Mouse (Mus musculus) lung, embryonic 14.5 days (tissue): ENCODE data around the gene Ubald1. TPM values are rescaled to one million over a fixed set of nuclear protein-coding genes. Genes with fewer than 3 reads are reported as not detected.

Experiments used
- ATAC-seq: fragments of 200-750 bp; cut with Nextera tagmentation; 2 replicates; pipeline ENCODE4 v1.8.0; 2017; ENCODE audit warnings: mild to moderate bottlenecking, moderate TSS enrichment, moderate library complexity; ENCODE audit not compliant: insufficient read depth
- DNase-seq: peaks from one replicate; pipeline ENCODE4 v3.0.0-alpha.2; 2015
- H3K27ac ChIP-seq: fragments of 300-500 bp; sonication (generic); 2 replicates; pipeline ENCODE4 v1.5.1; 2014; ENCODE audit warnings: low read depth, mild to moderate bottlenecking, moderate library complexity
- H3K27me3 ChIP-seq: fragments of 300-500 bp; sonication (generic); 2 replicates; pipeline ENCODE4 v1.6.1; 2014; ENCODE audit warnings: low read length, control low read depth; ENCODE audit not compliant: insufficient read depth
- H3K36me3 ChIP-seq: fragments of 300-500 bp; sonication (generic); 2 replicates; pipeline ENCODE4 v1.6.1; 2014; ENCODE audit warnings: control low read depth; ENCODE audit not compliant: insufficient read depth
- H3K4me1 ChIP-seq: fragments of 300-500 bp; sonication (generic); 2 replicates; pipeline ENCODE4 v1.6.1; 2014; ENCODE audit warnings: antibody characterized with exemption, control low read depth; ENCODE audit not compliant: insufficient read depth
- H3K4me2 ChIP-seq: fragments of 300-500 bp; sonication (generic); 2 replicates; pipeline ENCODE4 v1.6.1; 2014; ENCODE audit warnings: mild to moderate bottlenecking
- H3K4me3 ChIP-seq: fragments of 300-500 bp; sonication (generic); 2 replicates; pipeline ENCODE4 v1.5.1; 2014; ENCODE audit warnings: low read depth, low read length
- H3K9ac ChIP-seq: fragments of 300-500 bp; sonication (generic); 2 replicates; pipeline ENCODE4 v1.6.1; 2014
- H3K9me3 ChIP-seq: fragments of 300-500 bp; sonication (generic); 2 replicates; pipeline ENCODE4 v1.6.1; 2016; ENCODE audit warnings: low read depth, low read length, control low read depth
- CTCF ChIP-seq: IDR thresholded peaks from 2 replicates; pipeline ENCODE4 v1.5.1; 2016; ENCODE audit warnings: antibody characterized with exemption, low read depth
- WGBS: fragments of 180-500 bp; shearing (Covaris S2); extraction: QIAGEN DNeasy Blood & Tissue Kit; methylation state at CpG from one replicate; pipeline ENCODE4 v1.1.7; 2014; 5-methylcytosine and 5-hydroxymethylcytosine counted together
- polyA plus RNA-seq: library from polyadenylated mRNA; unstranded; fragments of >200 nt; fragmentation: Nextera tagmentation; extraction: Ambion mirVana; gene quantifications from 2 replicates; pipeline ENCODE4 v1.2.1, GENCODE M21; 2014

Ubald1 gene
- polyA plus RNA-seq, 1 experiment from 2014 or later = 39.3 TPM

DNA sequence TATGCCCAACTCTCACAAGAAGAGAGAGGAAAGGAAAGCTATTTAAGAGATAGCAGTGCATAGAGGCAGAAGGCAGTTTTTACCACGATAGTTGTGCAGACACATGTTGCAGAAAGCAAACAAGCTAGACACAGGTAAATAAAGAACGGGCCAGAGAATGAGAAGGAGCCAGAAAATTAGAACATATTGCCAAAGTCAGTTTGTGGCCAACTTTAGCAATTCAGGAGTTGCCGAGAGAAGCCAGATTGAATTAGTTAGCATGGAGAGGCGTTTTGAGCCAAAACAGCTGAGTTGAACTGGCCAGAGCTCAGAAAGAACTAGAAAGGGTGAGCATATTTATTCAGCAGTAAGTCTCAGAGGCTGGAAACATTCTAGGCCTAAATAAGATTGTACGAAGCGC, 12.1 kb upstream of the Ubald1 start:
- ATAC-seq = no peak
- WGBS = 85% methylated on average over 6 of the region's 6 CpGs
- H3K9me3 ChIP-seq = no peaks in the 10 kb centered on the region
- 0 out of 2 replicates have a peak, but pooled peaks cover 20% of the 10 kb centered on the region for H3K36me3 ChIP-seq
- H3K27ac ChIP-seq = no peak overlapping the region
- no peak overlapping the region for H3K4me3 ChIP-seq
- H3K9ac ChIP-seq = no peak overlapping the region
- no peaks in the 10 kb centered on the region for H3K27me3 ChIP-seq
- TF ChIP-seq CTCF = no peak
- peaks cover 14% of the 10 kb centered on the region; the same call in 1 of the 2 replicates for H3K4me1 ChIP-seq
- H3K4me2 ChIP-seq = no peak overlapping the region
- DNase-seq = no peak

DNA sequence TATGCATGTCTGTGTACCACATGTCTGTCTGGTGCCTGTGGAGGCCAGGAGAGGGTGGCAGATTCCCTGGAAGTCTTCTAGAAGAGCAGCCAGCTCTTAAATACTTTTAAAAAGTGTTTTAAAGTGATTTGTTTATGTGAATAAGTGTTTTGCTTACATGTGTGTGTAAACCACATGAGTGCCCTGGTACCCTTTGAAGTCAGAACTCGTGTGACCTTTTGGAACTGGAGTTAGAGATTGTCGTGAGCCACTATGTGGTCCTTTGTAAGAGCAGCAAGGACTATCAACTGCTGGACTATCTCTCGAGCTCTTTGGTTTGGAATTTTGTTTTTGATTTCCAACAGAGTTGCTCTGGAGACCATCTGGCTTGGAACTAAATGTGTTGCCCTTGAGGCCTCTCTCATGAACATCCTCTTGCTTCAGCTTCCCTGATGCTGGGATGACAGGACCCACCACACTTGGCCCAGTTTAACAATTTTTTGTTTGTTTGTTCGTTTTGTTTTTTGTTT, 10.1 kb upstream of the Ubald1 start:
- no peak overlapping the region for H3K4me2 ChIP-seq
- no peak for TF ChIP-seq CTCF
- peaks cover 17% of the 10 kb centered on the region; the same call in 1 of the 2 replicates for H3K4me1 ChIP-seq
- no peaks in the 10 kb centered on the region for H3K27me3 ChIP-seq
- no peak for ATAC-seq
- DNase-seq = no peak
- no peak overlapping the region for H3K9ac ChIP-seq
- H3K36me3 ChIP-seq = 0 out of 2 replicates have a peak, but pooled peaks cover 20% of the 10 kb centered on the region
- H3K4me3 ChIP-seq = no peak overlapping the region
- WGBS = 41% methylated on average over 4 of the region's 4 CpGs
- no peaks in the 10 kb centered on the region for H3K9me3 ChIP-seq
- peak overlapping the region; percentile 36 for H3K27ac ChIP-seq

DNA sequence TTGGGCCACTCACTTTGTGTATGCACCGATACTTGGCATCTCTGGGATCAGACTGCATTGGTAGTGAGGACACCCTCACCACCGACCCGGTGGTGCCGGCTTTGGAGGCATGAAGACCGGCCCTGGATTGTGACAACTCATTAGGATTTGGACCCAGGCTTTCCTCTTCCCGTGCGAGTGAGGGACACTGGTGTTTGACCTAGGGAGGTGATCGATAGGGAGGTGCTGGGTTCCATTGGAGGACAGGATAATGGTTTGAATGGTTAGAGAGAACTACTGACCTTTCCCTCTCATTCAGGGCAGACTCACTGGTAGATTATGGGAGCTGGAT, 6.5 kb upstream of the Ubald1 start:
- no peaks in the 10 kb centered on the region for H3K27me3 ChIP-seq
- WGBS = under 1% methylated on average over 8 of the region's 8 CpGs
- H3K9ac ChIP-seq = peak overlapping the region; percentile 88
- no peaks in the 10 kb centered on the region for H3K9me3 ChIP-seq
- peaks cover 18% of the 10 kb centered on the region for H3K4me1 ChIP-seq
- peak overlapping the region; percentile 86 for H3K4me3 ChIP-seq
- H3K36me3 ChIP-seq = 0 out of 2 replicates have a peak, but pooled peaks cover 7% of the 10 kb centered on the region
- peak overlapping the region; percentile 94 for H3K4me2 ChIP-seq
- H3K27ac ChIP-seq = peak overlapping the region; percentile 89
- DNase-seq (peak; percentile 44), ATAC-seq (no peak)
- no peak for TF ChIP-seq CTCF

DNA sequence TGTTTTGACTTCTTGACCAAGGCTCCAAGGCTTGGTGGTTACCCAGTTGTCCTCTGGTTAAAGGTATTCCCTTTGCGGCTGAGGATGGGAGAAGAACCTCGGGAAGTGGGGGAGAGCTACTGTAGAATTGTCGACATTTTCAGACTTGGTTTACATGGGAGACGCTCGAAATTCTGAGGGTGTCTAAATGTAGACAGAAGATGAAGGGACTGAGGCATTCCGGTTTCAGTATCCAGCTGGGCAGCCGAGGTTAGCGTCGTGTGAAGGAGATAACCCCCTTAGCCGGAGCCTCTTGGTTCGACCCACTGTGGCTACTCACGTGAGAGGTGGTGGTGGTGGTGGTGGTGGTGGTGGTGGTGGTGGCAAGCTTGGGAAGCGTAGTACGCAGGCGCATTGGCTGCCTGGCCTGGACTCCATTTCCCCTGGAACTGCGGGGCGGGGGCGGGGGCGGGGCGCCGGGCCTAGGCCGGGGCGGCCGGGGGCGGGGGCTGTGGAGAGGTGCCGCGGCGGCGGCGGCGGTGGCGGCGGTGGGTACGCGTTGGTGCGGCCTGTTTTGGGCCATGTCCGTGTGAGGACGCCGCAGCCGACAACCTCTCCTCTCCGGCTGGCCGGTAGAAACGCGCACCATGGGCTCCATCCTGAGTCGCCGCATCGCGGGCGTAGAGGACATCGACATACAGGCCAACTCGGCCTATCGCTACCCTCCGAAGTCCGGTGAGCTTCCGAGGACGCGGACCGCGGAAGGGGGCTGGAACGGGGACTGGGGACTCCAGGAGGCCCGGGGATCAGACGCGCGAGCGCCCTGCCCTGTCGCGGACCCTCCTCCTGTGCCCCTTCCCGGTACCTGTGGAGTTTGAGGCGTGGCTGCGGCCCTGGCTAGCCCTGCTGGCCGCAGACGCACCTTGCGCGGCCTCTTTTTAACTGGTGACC, 5.9 kb upstream of the Ubald1 start, which contains the start of gene Mgrn1:
Gene Mgrn1, plus strand, starts transcription at position 490 of the 930 bp plus-strand sequence.
- peak; percentile 89 for ATAC-seq
- WGBS = under 1% methylated on average over 59 of the region's 74 CpGs
- peak within 1 kb of the TSS; percentile 86 for H3K4me3 ChIP-seq

DNA sequence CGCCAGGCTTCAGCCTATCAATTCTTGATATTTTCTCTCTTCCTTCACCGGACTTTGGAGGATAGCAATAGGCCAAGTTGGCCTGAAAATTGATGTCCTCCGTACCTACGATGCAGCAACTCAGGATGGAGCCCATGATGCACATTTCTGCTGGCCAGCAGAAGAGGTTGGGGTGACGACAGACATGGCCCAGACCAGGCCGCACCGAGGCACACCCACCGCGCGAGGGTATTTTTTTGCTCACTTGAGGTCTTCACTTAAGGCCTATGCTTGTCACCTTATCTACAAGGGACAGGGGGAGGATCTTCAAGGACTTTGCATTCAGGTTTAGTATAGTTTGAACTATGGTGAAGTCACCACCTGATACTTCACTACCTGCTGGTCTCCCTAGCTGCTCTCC, 4.8 kb upstream of the Ubald1 start:
- TF ChIP-seq CTCF = no peak
- Histone ChIP-seq H3K27me3 (no peaks in the 10 kb centered on the region), H3K4me1 (peaks cover 19% of the 10 kb centered on the region), H3K4me3 (no peak overlapping the region), H3K36me3 (no peaks in the 10 kb centered on the region), H3K27ac (no peak overlapping the region), H3K9ac (no peak overlapping the region), H3K9me3 (no peaks in the 10 kb centered on the region), H3K4me2 (peak overlapping the region; percentile 94)
- WGBS = 86% methylated on average over 10 of the region's 10 CpGs
- no peak for DNase-seq
- ATAC-seq = no peak

More for the DNA sequence above, 5.9 kb upstream of the Ubald1 start, which contains the start of gene Mgrn1:
- Histone ChIP-seq H3K36me3 (0 out of 2 replicates have a peak, but pooled peaks cover under 1% of the 10 kb centered on the region), H3K27me3 (no peaks in the 10 kb centered on the region), H3K9ac (peak within 1 kb of the TSS; percentile 88), H3K4me1 (peaks cover 23% of the 10 kb centered on the region), H3K9me3 (no peaks in the 10 kb centered on the region), H3K4me2 (peak within 1 kb of the TSS; percentile 94), H3K27ac (peak within 1 kb of the TSS; percentile 89)
- 0 out of 2 replicates have a peak, but pooled peaks have one; percentile 2 for TF ChIP-seq CTCF
- peak; percentile 93 for DNase-seq

DNA sequence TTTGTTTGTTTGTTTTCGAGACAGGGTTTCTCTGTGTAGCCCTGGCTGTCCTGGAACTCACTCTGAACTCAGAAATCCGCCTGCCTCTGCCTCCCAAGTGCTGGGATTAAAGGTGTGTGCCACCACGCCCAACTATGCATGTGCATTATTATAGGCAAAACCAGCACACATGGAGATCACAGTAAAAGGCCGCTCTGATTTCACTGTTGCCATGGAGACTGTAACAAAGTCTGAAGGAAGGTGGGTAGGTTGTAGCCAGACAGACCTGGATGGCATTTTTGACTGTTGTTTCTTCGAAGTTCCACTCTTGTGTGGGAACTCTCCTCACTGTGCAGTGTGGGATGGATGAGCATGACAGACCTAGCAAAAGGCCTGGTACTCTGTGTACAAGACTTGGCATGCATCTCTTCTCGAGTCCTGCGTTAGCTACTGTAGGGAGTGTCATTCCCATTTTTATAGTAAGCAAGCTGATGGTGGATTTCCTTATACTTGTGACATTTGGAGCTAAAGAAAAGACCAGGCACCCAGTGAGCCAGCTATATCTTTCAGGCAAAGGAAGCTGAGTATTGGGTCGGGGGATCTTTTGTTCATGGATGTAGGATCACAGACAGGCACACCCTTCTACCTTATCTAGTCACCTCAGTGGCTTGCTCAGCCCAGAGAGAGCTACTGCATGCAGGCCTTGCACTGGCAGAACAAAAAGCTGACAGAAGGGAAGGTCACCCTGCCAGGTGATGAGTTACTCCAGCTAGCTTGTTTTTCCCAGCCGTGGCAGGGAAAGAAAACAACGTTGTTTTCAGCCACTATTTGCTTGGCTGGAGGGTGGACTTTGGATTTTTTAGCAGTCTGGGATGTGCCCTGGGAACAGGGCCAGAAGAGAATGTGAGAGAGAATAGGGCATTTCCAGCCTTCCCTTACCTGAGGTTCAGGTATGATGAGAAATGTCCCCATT, 1.6 kb upstream of the Ubald1 start:
- WGBS = 71% methylated on average over 10 of the region's 10 CpGs

More for the DNA sequence above, 1.6 kb upstream of the Ubald1 start:
- ATAC-seq (no peak), DNase-seq (no peak)
- Histone ChIP-seq H3K27me3 (no peaks in the 10 kb centered on the region), H3K27ac (peak overlapping the region; percentile 100), H3K4me3 (peak overlapping the region; percentile 80), H3K36me3 (0 out of 2 replicates have a peak, but pooled peaks cover 3% of the 10 kb centered on the region), H3K4me2 (peak overlapping the region; percentile 95), H3K9me3 (no peaks in the 10 kb centered on the region), H3K4me1 (peaks cover 10% of the 10 kb centered on the region), H3K9ac (peak overlapping the region; percentile 91)
- TF ChIP-seq CTCF = no peak
